Mouse (Mus musculus): ENCODE data around the gene Lgals3bp.
"Not testable (repeated sequence)": the region's sequence is repeated elsewhere in the genome, so short reads cannot be mapped to it uniquely, and the experiment has no call there.

Gene Lgals3bp

DNA sequence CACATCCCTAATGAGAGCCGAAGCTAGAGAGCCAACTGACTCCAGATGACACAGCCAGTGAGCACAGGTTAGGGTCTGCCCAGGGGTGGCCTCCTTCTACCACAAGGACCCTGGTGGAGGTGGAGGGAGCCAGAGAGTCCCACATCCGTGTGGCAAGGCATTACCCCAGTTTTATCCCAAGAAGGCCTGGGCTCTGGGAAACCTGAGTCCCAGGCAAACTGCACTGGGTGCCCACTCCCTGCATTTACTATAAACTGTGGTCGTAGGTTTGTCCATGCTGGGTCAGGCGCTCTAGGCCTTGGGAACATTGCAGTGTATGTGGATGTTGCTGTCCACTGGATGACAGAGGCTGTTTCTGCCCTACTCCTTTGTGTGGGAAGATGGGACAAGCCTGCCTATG is 697 bp downstream of the Lgals3bp start:
- DNase-seq (ENCODE audit: extremely low spot score) = no peak

DNA sequence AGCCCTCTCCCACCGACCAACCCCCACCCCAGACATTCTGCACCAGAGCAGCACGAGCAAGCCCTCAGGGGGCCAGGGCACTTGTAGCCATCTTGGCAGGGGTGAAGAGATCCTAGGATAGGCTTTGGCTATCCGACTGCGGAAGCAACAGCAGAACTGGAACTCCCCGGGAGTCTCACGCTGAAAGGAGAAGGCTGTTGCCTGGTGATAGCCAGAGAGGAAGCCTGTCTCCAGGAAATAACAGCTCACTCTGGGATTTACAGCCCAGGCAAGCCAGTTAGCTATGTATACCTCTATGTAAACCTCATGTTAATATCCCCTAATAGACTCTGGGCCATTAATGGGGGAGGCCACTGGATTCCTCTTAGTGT is 1.3 kb downstream of the Lgals3bp start:
- DNase-seq (ENCODE audit: extremely low spot score) = no peak

- no peak for DNase-seq (ENCODE audit: extremely low spot score)
These were observed 1.9 kb downstream of the Lgals3bp start for GRCm38 (mm10) chr11:118399891-118400565.

- no peak for DNase-seq (ENCODE audit: extremely low spot score)
These were observed 3.9 kb downstream of the Lgals3bp start for GRCm38 (mm10) chr11:118397806-118398530.

GRCm38 (mm10) chr11:118394538-118394937 is 7.4 kb downstream of the Lgals3bp start:
- DNase-seq (ENCODE audit: extremely low spot score) = no peak

- DNase-seq (ENCODE audit: extremely low spot score) = no peak
These were observed 7.9 kb downstream of the Lgals3bp start for GRCm38 (mm10) chr11:118393991-118394390.

GRCm38 (mm10) chr11:118387816-118388215 is 14.1 kb downstream of the Lgals3bp start:
- DNase-seq (ENCODE audit: extremely low spot score) = not testable (repeated sequence)

GRCm38 (mm10) chr11:118379251-118380009 is 22.5 kb downstream of the Lgals3bp start:
- peak; percentile 82 for DNase-seq (ENCODE audit: extremely low spot score)

DNA sequence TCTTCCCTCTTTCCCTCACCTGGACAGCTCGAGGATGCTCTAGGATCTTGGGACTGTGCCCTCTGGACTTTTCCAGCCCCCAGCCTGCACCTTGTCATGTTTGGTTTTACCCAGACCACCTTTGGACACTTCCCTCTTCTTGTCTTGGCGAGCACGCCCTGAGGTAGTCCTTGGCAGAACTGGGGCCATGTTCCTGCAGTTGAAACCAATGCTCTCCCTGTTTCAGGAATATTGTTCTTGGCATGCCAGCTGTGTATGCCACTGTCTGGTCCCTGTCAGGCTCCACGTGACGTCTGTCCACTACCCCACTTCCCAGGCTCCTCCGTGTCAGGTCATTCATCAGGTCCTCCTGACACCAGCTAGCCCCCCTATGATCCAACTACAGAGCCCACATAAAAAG is 23.2 kb downstream of the Lgals3bp start:
- DNase-seq (ENCODE audit: extremely low spot score) = no peak

DNA sequence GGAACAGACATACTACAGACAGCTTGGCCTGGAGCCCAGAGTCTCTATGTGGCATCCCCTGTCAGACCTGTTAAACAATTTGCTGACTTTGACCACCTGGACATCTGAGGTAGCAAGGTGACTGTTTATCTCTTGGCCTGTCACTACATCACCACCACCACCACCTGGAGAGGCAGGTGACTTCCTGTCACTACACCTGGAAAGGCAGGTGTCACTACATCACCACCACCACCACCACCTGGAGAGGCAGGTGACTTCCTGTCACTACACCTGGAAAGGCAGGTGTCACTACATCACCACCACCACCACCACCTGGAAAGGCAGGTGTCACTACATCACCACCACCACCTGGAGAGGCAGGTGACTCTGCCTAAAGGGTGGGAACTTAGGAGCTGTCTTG is 25.6 kb downstream of the Lgals3bp start:
- not testable (repeated sequence) for DNase-seq (ENCODE audit: extremely low spot score)

GRCm38 (mm10) chr11:118375881-118376280 is 26.0 kb downstream of the Lgals3bp start:
- no peak for DNase-seq (ENCODE audit: extremely low spot score)

- no peak for DNase-seq (ENCODE audit: extremely low spot score)
These were observed 26.4 kb downstream of the Lgals3bp start for GRCm38 (mm10) chr11:118375461-118375860.

DNA sequence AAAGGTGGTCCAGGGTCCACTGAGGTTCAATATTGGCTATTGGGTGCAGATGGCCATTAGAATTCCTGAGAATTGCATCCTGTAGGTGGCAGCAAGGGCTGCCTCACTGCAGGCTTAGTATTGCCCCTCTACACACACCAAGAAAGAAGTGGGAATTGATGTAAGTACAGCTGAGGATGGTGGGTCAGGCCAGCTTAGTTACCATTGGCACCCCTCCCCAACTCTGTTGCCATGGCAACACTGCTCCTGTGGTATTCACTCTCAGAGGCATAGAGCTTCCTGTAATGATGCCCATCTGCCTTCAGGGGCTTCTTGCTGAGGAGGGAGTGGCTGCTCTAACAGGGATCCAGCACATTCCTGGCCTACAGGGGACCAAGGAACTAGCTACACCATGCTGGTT is 26.9 kb downstream of the Lgals3bp start:
- no peak for DNase-seq (ENCODE audit: extremely low spot score)

DNA sequence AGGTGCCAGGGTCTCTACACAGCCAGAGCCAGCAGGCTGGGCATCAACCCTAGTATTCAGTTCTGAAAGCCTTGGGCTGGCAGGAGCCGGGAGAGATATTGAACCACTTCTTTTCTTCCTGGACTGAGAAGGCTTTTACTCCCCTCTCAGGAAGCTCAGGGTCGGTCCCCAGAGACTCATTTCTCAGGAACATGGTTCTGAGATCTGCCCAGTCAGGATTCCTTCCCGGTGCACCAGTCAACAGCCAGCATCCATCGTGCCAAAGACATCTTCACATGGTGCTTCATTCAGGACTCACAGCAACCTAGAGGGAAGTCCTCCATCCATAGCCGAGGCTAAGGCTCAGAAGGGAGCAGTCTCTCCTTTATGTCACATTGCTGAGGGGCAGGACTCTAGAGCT is 27.4 kb downstream of the Lgals3bp start:
- DNase-seq (ENCODE audit: extremely low spot score) = no peak

DNA sequence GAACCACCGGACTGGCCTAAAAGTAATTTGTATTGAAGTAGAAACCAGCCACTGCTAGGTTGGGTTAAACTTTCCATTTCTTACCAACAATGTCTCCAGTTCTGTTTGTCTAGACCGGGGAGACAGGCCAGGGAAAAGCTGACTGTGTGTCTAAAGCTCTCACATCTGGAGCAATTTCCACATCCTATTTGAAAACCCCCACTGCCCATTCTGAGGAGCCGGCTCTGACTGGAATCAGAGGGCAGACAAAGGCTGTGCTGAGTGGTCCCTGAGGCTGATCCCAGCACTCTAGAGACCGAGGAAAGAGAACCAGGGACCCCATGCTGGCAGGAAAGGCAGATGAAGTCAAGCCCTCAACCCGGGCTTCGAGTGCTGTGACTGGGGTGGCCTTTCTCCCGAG is 29.3 kb downstream of the Lgals3bp start:
- DNase-seq (ENCODE audit: extremely low spot score) = no peak

- no peak for DNase-seq (ENCODE audit: extremely low spot score)
These were observed 30.0 kb downstream of the Lgals3bp start for GRCm38 (mm10) chr11:118371876-118372275.

DNA sequence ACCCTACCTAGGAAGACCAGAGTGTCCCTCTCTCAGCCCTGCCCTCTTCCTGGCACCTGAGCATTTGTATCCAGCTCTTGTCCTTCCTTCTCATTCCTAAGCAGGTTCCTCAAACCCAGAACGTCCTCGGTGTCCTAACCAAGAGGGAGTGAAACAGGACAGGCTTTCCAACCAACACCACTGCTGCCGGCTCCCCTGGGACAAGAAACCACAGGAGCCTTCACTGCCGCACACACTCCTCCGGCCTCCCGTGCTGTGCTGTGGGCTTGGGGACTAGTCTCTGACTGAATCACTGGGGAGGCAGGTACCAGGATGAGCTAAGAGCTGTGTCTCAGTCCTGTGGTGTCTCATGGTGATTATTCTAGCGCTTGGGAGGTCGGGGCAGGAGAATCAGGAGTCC is 32.2 kb downstream of the Lgals3bp start:
- no peak for DNase-seq (ENCODE audit: extremely low spot score)

DNA sequence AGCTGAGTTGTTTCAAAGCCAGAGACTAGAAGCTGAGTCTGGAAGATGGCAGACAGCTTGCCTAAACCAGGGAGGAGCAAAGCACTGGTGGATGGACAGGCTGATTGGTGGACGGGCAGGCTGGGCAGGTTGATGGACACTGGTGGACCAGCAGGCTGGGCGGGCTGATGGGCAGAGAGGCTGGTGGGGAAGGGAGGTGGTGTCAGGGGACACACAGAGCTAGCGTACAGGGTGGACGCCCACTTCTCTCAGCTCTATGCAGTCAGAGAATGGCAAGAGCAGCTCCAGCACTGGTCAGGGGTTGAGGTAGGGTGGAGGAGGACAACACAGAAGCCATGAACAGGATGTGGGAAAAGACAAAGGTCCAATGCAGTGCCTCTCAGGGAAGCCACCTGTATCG is 32.6 kb downstream of the Lgals3bp start:
- DNase-seq (ENCODE audit: extremely low spot score) = no peak

DNA sequence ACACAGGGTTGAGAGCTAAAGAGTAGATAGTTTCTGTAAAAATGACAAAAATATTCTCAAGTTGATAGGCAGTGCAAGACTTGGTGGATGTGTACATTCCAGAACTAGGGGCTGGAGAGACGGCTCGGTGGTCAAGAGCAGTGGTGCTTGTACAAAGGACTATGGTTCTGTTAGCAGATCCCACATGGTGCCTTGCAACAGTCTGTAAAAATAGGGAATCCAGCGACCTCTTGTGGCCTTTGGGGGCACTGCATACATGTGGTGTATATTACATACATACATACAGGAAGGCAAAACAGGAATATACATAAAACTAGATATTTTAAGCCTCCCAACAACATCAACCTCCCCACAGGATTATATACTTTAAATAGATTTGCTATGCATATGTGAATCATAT is 33.6 kb downstream of the Lgals3bp start:
- no peak for DNase-seq (ENCODE audit: extremely low spot score)

- no peak for DNase-seq (ENCODE audit: extremely low spot score)
These were observed 35.3 kb downstream of the Lgals3bp start for GRCm38 (mm10) chr11:118366559-118366958.

- DNase-seq (ENCODE audit: extremely low spot score) = no peak
These were observed 35.8 kb downstream of the Lgals3bp start for GRCm38 (mm10) chr11:118366108-118366507.

DNA sequence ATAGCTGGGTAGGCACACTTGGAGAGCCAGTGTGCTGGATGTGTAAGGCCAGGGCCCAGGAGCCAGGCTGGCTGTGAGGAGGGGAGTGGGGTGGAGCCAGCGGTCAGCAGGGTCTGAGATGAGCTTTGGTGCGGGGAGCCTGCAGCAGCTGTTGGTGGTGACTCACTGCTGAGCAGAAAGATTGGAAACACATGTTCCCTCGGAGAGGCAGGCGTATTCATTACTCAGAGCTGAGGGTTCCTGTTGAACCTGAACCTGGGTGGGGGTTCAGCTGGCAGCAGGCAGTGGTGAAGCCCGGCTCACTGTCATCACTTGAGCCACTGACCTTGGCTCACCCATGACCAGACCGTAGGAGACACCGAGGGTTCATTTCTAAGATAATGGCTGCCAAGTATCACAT is 36.7 kb downstream of the Lgals3bp start:
- peak; percentile 55 for DNase-seq (ENCODE audit: extremely low spot score)

- no peak for DNase-seq (ENCODE audit: extremely low spot score)
These were observed 37.9 kb downstream of the Lgals3bp start for GRCm38 (mm10) chr11:118364021-118364420.
